Mouse (Mus musculus): Measurements from ENCODE around the gene Bag1. TPM values are rescaled to one million over a fixed set of nuclear protein-coding genes. Genes with fewer than 3 reads are reported as not detected.

Gene Bag1
- polyA plus RNA-seq, 1 experiment from 2014 or later, result 152 TPM

Small RNA genes lying within 50 kb of the gene (microRNA-seq; reads per million reads assigned to microRNA genes)
- gene Mir3094, result 2.7 reads per million, percentile 6 among the genes with 10 or more reads in this experiment

Other genes starting within 250 kb of the Bag1 start
- gene Aptx, start 245.1 kb downstream of the Bag1 start, polyA plus RNA-seq (2015; fragmentation: Nextera tagmentation; extraction: Ambion mirVana), result 21.7 and 22.3 TPM in 2 replicates
- 295 and 316 TPM in 2 replicates for gene Dnaja1, start 226.1 kb downstream of the Bag1 start, polyA plus RNA-seq (2015; fragmentation: Nextera tagmentation; extraction: Ambion mirVana)
- 136 and 145 TPM in 2 replicates for gene Smu1, start 190.4 kb downstream of the Bag1 start, polyA plus RNA-seq (2015; fragmentation: Nextera tagmentation; extraction: Ambion mirVana)
- gene B4galt1, start 94.3 kb downstream of the Bag1 start, polyA plus RNA-seq (2015; fragmentation: Nextera tagmentation; extraction: Ambion mirVana), result 26.6 and 27.3 TPM in 2 replicates
- gene Spink4, start 28.2 kb downstream of the Bag1 start, polyA plus RNA-seq (2015; fragmentation: Nextera tagmentation; extraction: Ambion mirVana), result 539 and 560 TPM in 2 replicates
- gene Chmp5, start 113 bp upstream of the Bag1 start, polyA plus RNA-seq (2015; fragmentation: Nextera tagmentation; extraction: Ambion mirVana), result 103 and 104 TPM in 2 replicates
- gene Nfx1, start 22.6 kb upstream of the Bag1 start, polyA plus RNA-seq (2015; fragmentation: Nextera tagmentation; extraction: Ambion mirVana), result 69.1 and 70.5 TPM in 2 replicates
- gene Aqp7, start 99.8 kb upstream of the Bag1 start, polyA plus RNA-seq (2015; fragmentation: Nextera tagmentation; extraction: Ambion mirVana), result 0.56 and 0.83 TPM in 2 replicates
- 4.4 and 4.5 TPM in 2 replicates for gene Aqp3, start 149.9 kb upstream of the Bag1 start, polyA plus RNA-seq (2015; fragmentation: Nextera tagmentation; extraction: Ambion mirVana)
- 20.0 and 21.8 TPM in 2 replicates for gene Nol6, start 176.2 kb upstream of the Bag1 start, polyA plus RNA-seq (2015; fragmentation: Nextera tagmentation; extraction: Ambion mirVana)
- 53.5 and 65.4 TPM in 2 replicates for gene Ube2r2, start 187.4 kb upstream of the Bag1 start, polyA plus RNA-seq (2015; fragmentation: Nextera tagmentation; extraction: Ambion mirVana)